Mouse (Mus musculus): ENCODE data around the gene Olfr845.

Olfr845 gene

GRCm38 (mm10) chr9:19336157-19336556, at the start of gene Olfr845:
Olfr845 (plus strand) TSS chr9:19336457.
- DNase-seq: no peak

- no peak for DNase-seq
Measured at GRCm38 (mm10) chr9:19316047-19316446, 20.2 kb upstream of the Olfr845 start, which contains the start of gene Olfr844. Olfr844 (plus strand) TSS chr9:19316347.

GRCm38 (mm10) chr9:19363905-19364304, 27.6 kb downstream of the Olfr845 start, which contains the start of gene Olfr846:
Olfr846 (minus strand) TSS chr9:19364005.
- DNase-seq: no peak

- DNase-seq: no peak
Measured at GRCm38 (mm10) chr9:19378569-19378968, 42.3 kb downstream of the Olfr845 start, which contains the start of gene Olfr847. Olfr847 (minus strand) TSS chr9:19378669.

All from retina, postnatal 1 day (tissue).